Mouse (Mus musculus): Measurements from ENCODE around the gene Gapvd1.

- TF ChIP-seq POLR2A (IDR thresholded peaks at IDR 0.05; ENCODE audit: insufficient read depth, low read depth, low read length) (peak; percentile 80), CTCF (IDR thresholded peaks at IDR 0.05) (no peak), EP300 (IDR thresholded peaks at IDR 0.05; ENCODE audit: insufficient read depth, low read depth, low read length) (peak; percentile 51; the same call in 1 of the 2 replicates)
These were observed 44.6 kb upstream of the Gapvd1 start, which contains the start of gene Rabepk for GRCm38 (mm10) chr2:34799357-34800256.

All from heart, adult 2 months (tissue).